ENCODE assay signal across 9 mouse cellular contexts in the genomic region with DNA sequence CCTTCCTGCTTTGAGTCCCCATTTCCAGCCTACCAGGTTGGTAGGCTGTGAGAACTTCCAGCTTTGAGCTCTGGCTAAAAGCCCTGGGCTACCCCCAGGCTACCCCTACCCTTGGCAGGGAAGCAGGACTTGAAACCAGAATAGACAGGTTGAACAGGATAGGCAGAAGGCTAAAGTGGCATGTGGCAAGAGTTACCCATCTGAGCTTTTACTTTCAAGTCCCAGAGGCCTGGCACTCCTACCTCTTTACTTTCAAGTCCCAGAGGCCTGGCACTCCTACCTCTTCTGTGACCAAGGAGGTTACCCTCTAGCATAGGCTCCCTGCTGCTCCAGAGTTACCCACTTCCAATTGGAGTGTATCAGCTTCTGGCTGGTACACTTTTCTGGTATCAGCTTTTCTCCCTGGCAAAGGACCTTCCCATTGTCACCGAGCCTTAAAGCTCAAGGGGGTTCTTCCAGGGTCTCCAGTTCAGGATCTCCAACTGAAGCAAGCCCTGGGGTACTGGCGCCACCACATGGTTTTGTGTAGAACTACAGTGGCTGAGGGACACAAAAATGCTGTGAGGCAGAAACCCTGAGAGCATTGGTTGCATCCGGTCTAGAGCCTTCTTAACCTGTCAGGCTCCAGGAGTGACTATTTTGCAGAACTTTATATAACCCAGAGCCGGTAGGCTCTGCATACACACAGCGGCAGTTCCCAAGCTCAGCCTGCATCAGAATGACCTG. TPM values are rescaled to one million over a fixed set of nuclear protein-coding genes. Genes with fewer than 3 reads are reported as not detected.
DNase-seq lines count a peak whose midpoint lies in the region; ATAC-seq lines count a peak whose summit lies in the region.
"Had no signal": no experiment of that assay in that cellular context is flagged by ENCODE, and none has a peak within 500 bp of the region (broad histone marks: within the 10 kb centered on the region; RNA-seq: fewer than 3 reads in every experiment).

No protein-coding gene starts in this region.

- H3K4me2 ChIP-seq in liver, embryonic 11.5 days: no peak overlapping the region

- H3K36me3 ChIP-seq in liver, embryonic 11.5 days (ENCODE audit: control insufficient read depth, insufficient read depth, low read length): no peaks in the 10 kb centered on the region

- H3K9ac ChIP-seq in liver, embryonic 11.5 days (ENCODE audit: low read depth, low read length): no peak overlapping the region

- H3K27me3 ChIP-seq in liver, embryonic 11.5 days (replicated peaks; ENCODE audit: control insufficient read depth, insufficient read depth, low read length): no peaks in the 10 kb centered on the region; the same call in 1 of the 2 replicates

- WGBS in liver, embryonic 11.5 days: 8% methylated on average over 5 of the region's 5 CpGs

- no peaks in the 10 kb centered on the region for H3K9me3 ChIP-seq in liver, embryonic 11.5 days (ENCODE audit: control insufficient read depth, low read length)

- no peaks in the 10 kb centered on the region for H3K4me1 ChIP-seq in liver, embryonic 11.5 days (replicated peaks; ENCODE audit: control insufficient read depth, insufficient read depth, low read length)

- H3K4me3 ChIP-seq in liver, embryonic 11.5 days (ENCODE audit: low read depth, low read length): no peak overlapping the region
- H3K4me3 ChIP-seq: myocyte had no signal

- DNase-seq in adrenal gland, postnatal 10 days: peak; percentile 62
- DNase-seq in adrenal gland, adult 8-10 months: no peak
- peak; percentile 36 for DNase-seq in liver
- no peak for DNase-seq in liver, embryonic 11.5 days (ENCODE audit: low spot score)
- peak; percentile 67 for DNase-seq in brain, adult 2 months (ENCODE audit: low read depth, low spot score)
- DNase-seq in kidney, adult 9 months: peak; percentile 52
- DNase-seq in lung, postnatal 4 days: peak; percentile 61 to 75
- DNase-seq in thymus, postnatal 4 days: peak; percentile 75

- H3K27ac ChIP-seq in liver, embryonic 11.5 days (ENCODE audit: low read depth, low read length): no peak overlapping the region

- ATAC-seq in liver, embryonic 11.5 days (replicated peaks; ENCODE audit: low FRiP score): no peak

RNA-seq across cellular contexts. Expression of a gene that starts 10.1 kb away (rescaled TPM):
- 10 to 100 TPM; 16.6 to 19.0 TPM for total RNA-seq in adrenal gland, postnatal 10 days (2021)
- 10 to 100 TPM in 3 of 4 experiments, 1 to 10 TPM in 1; 7.6 to 32.8 (median 18.4) TPM for total RNA-seq in adrenal gland, adult 8-10 months (2022)
- polyA plus RNA-seq in liver, embryonic 11.5 days (2014; fragmentation: Nextera tagmentation; extraction: Ambion mirVana): 49.0 and 54.3 TPM in 2 replicates

RNA-seq across cellular contexts. Expression of a gene that starts 30.1 kb away (rescaled TPM):
- 10 to 100 TPM; 41.1 to 44.6 TPM for total RNA-seq in adrenal gland, postnatal 10 days (2021)
- 10 to 100 TPM; 31.2 to 80.8 (median 57.9) TPM for total RNA-seq in adrenal gland, adult 8-10 months (2022)
- polyA plus RNA-seq in liver, embryonic 11.5 days (2014; fragmentation: Nextera tagmentation; extraction: Ambion mirVana): 81.7 and 83.4 TPM in 2 replicates

RNA-seq across cellular contexts. Expression of a gene that starts 39.0 kb away (rescaled TPM):
- total RNA-seq in adrenal gland, postnatal 10 days (2021): 10 to 100 TPM; 39.4 to 43.6 TPM
- total RNA-seq in adrenal gland, adult 8-10 months (2022): 10 to 100 TPM; 46.8 to 58.8 (median 49.5) TPM
- polyA plus RNA-seq in liver, embryonic 11.5 days (2014; fragmentation: Nextera tagmentation; extraction: Ambion mirVana): 21.1 TPM in 2 replicates

RNA-seq across cellular contexts. Expression of a gene that starts 56.5 kb away (rescaled TPM):
- 10 to 100 TPM; 26.8 to 27.8 TPM for total RNA-seq in adrenal gland, postnatal 10 days (2021)
- total RNA-seq in adrenal gland, adult 8-10 months (2022): 10 to 100 TPM; 29.2 to 51.3 (median 39.1) TPM
- polyA plus RNA-seq in liver, embryonic 11.5 days (2014; fragmentation: Nextera tagmentation; extraction: Ambion mirVana): 5.2 and 5.3 TPM in 2 replicates

Comparison
In these comparisons a context has a peak if more than half of its experiments do, and no peak if none do; other contexts are left out.
1. DNase-seq: peak in adrenal gland, postnatal 10 days (single experiment), liver (single experiment), brain, adult 2 months (single experiment), kidney, adult 9 months (single experiment), lung, postnatal 4 days (2 of 2) and thymus, postnatal 4 days (single experiment); none in adrenal gland, adult 8-10 months (single experiment) and liver, embryonic 11.5 days (single experiment).